Mouse (Mus musculus) layer of hippocampus, adult 9-11 months (tissue): ENCODE measurements around the gene Tom1l1.
"Not testable (repeated sequence)": the region's sequence is repeated elsewhere in the genome, so short reads cannot be mapped to it uniquely, and the experiment has no call there.

ENCODE experiments used
- DNase-seq: peaks from one replicate; pipeline ENCODE4 v3.0.0; 2022

The Tom1l1 gene

DNA sequence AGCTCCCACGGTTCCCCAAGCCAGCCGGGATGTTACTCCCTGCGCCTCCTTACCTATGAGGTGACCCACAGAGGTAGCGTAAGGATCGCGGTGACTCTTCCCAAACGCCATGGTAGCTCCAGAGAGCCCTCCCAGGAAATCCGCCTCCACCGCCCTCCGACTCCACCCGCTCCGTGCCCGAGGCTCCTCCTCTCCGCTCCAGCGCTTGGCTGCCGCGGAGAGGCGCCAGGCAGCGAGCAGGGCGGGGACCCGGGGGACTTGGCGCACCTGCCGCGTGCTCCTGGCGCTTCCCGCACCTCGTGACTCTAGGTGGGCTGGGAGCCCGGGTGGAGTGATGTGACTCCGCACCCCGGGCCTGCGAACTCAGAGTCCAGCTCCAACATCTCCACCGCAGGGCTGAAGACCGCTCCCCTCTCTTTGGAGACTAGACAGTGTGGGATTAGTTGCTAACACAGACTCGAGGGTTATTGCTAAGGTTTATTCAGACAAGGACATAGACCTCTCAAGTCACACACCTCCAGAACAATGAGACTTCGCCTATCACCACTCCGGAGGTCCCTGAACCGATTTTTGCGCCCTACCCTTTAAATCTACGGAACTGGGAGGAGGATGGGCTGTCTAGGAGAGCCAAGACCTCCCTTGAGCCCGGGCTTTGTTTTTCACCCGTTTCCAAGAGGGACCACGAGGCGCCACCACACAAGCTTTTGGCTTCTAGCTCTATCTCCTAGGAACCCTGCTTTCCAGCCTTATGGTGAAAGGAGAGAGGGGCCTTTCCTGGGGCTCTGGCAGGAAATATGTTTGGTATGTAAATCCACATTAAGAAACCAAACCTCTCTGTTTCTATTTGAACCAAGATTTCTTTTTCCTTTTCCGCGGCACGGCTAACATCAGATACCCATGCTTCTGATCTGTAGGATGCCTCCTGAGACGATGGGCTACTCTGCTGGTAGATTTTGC lies at the start of gene Tom1l1:
Gene Tom1l1 (minus strand): TSS at position 907 of the 957 bp plus-strand sequence.
- peak; percentile 78 for DNase-seq

DNA sequence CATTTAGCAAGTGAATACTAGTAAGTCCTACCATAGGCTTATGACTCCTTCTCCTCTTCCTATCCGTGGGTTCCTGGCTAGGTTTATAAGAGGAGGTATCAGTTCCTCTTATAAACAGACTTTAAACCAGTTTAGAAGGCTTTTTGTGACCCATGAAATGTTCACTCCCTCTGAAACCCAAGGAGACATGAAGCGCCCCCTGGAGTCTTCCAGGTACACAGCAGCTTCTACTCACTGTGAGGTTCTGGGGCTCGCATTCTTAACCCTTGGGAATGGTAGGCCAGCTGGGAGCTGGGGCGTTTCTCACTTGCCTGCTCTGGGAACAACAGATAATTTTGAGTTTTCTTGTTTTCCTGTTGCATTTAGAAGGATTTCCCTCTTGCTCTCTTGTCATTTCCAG lies 45.4 kb upstream of the Tom1l1 start:
- DNase-seq: no peak

DNA sequence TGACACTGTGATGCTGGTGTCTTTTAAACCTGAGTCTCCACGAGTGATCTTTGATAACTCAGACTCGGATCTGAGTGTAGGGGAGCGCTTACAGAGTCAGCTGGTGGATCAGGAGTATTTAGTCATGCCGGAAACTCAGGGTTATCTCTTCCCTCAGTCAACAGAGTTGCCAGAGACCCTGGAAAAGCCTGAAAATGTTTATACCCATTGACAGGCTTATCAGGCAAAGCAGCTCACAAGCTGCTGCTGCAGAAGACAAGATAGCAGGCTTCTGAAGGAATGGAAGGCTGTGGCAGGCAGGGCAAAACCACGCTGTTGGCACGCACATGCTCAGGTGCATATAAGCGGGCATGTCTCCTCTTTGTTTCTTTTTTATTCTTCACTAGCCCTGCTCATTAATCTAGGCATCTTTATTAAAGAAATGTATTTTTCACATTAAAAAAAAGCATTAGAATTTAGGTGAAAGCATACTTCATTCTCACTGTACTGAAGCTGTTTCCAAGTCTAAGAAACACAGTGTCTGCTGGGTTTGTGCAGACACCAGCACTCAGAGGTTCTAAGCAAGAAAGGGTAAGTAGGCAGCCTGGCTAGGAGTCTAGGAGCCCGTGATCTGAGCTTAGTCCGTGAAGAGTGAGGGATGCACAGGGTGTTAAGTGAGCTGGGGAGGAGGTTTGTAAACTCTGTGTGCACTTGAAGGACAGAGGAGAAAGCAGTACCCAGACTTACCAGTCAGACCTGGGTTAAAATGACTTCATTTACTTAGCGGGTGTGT lies 39.4 kb upstream of the Tom1l1 start:
- no peak for DNase-seq

DNA sequence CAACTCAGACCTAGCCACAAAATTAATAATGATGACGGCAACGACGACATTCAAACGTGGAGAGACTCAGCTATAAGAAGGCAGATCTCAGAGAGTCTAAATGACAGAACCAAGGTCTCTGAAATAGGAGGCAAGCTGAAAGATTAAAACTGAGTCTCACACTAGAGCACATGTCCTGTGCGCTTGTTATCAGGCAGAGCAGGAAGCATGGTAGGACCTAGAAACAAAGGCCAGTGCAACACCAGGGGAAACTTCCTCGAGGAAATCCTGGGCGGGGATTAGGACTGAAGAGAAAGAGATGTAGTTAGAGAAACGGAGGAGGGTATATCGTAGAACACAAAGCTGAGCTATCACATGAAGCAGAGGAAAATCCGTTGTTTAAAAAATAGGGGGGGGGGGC lies 38.6 kb upstream of the Tom1l1 start:
- no peak for DNase-seq

DNA sequence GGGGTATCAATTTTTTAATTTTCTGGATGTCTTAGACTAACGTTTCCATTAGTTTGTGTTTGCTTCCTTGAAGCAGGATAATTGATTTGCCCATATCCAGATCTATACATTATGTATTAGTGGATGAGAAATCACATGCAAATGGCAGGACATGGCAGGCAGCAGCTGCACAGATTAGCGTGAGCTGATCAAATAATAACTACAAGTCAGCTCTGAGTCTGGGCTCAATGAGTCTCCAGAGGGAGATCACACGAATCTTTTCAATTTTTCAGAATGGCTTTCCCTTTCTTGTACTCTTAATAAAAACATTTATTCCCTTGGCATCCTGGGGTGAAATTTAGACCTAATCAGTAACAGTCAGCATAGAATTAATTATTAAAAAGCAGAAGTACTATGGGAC lies 34.1 kb upstream of the Tom1l1 start:
- no peak for DNase-seq

DNA sequence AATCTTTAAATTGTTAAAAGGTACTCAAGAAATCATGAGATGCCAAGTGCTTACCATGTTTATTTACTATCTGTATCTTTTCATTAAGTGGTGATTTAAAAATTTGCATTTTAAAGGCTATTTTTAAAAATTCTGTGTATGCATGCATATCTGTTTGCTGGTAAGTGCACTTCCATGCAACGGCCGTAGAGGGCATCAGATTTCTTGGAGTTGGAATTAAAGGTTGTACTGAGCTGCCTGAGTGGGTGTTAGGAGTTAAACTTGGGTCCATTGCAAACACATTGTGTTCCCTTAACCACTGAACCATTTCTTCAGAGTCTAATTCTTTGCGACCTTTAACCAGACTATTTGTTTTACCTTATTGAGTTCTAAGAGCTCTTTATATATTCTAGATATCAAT lies 29.6 kb upstream of the Tom1l1 start:
- DNase-seq: no peak

DNA sequence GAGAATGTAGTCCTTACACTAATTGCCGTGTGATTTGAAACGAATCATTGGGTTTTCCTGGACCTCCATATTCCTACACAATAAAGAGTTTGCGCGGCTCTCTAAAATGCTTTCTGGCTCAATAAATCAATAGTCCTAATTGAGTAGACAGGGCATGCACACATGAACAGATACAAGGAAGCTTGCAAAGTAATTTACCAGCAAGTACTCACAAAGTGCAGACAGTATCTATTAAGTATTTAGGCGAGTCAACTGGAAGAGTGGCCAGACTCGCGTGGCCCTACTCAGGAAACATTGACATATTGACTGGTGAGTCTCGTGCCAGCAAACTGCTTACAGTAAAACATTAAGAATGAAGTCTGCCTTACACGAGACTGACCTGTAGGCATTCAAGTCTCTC lies 23.4 kb upstream of the Tom1l1 start:
- no peak for DNase-seq

DNA sequence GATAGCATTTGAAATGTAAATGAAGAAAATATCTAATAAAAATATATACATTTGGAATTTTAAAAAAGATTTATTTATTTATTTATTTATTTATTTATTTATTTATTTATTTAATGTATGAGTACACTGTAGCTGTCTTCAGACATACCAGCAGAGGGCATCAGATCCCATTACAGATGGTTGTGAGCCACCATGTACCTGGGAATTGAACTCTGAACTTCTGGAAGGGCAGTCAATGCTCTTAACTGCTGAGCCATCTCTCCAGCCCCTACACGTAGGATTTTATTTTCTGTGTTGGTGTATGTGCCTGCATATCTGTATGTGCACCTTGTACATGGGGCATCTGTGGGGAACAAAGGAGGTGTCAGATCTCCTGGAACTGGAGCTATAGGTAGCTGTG lies 19.0 kb upstream of the Tom1l1 start:
- not testable (repeated sequence) for DNase-seq

DNA sequence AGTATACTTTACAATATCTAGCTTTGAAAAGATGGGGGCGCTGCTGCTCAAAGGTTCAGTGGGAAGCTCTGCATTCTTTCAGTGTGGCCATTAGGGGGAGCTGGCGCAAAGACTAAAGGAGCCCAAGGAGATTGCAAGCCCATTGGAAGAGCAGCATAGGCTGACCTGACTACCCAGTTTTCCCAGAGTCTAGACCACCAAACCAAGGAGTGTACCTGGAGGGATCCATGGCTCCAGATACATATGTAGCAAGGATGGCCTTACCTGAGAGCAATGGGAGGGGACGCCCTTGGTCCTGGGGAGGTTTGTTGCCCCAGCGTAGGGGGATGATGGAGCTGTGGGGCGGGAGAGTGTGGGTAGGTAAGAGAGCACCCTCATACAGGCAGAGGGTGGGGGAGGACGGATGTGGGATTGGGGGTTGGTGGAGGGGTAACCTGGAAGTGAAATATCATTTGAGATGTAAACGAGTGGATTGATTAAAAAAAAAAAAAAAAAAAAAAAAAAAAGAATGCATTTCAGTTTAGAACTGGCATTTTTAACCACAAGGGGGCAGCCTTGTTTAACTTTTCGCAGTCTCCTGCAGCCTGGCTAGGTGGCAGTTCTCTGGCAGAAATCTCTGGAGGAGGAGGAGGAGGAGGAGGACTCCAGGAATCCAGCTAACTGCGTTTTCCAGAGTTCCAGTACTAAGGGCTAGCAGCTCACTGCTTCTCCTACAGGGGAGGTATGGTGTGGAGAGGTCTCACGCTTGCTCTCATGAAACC lies 9.5 kb upstream of the Tom1l1 start:
- DNase-seq: peak; percentile 57

DNA sequence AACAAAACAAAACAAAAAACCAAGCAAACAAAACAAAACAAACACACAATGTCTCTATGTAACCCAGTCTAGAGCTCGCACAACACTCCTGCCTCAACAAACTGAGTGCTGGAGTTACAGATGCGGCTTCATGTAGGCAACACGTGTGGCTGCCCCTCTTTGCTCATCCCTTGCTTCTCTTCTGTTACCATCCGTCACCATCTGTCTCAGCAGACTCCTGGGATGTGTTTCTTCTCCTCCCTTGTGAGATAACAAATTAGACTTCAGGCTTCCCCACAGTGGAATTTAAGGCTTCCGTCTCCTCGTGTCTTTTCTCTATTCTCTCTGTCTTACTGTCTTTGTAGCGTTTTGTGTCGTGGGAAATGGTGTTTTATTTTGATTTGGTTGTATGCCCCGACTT lies 7.6 kb upstream of the Tom1l1 start:
- DNase-seq: no peak

DNA sequence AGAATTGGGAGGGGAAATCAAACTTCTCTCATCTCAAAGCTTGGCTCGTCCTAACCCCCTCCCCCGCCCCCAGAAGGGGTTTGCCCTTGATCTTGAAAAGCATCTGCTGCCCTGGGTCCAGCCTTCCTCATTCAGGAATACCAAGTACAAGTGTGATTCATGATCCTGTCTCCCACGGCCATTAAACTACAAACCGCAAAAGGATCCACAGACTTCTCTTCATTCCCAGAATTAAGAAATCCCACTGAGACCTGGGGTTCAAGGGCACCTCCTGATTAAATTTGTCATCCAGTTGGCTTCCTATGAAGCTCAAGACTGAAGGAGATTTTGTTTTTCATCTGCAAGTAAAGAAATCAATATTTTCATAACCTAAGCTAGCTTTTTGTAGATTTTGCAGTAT lies 6.0 kb upstream of the Tom1l1 start:
- DNase-seq: no peak

DNA sequence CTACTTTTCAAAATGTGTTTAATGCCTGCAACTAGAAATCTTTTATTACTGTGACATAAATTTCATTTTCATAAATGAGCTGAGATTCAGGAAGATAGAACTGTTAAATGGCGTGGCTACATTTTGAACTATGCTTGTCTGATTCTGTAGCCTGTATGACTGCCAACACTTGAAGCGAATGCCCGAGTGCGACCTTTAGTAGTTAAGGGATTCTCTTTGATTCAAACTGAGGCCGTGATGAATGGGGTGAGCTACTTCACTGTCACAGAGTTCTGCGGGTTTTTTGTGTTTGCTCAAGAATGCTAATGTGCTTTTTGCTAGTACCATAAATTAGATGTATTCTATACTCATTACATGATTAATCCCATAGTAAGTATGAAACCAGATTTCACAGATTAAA lies 2.2 kb upstream of the Tom1l1 start:
- DNase-seq: no peak

DNA sequence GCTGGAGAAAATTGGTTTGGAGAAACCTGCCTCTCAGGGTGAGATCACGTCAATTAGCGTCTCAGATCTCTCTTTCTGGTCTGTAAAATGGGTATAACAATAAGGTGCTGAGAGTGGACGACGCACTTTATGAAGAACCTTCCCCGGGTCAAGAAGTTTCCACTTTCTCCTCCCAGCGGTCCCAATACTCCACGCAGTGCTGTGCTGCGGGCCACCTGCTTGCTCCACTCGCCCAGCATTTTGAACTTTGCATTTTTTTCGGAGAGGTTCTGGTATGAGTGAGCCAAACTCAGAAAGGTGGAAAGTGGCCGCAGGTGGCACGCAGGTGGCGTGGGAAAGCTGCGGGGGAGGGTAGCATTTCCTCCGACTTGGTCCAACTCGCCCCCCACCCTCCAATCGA lies 1.1 kb downstream of the Tom1l1 start:
- no peak for DNase-seq

DNA sequence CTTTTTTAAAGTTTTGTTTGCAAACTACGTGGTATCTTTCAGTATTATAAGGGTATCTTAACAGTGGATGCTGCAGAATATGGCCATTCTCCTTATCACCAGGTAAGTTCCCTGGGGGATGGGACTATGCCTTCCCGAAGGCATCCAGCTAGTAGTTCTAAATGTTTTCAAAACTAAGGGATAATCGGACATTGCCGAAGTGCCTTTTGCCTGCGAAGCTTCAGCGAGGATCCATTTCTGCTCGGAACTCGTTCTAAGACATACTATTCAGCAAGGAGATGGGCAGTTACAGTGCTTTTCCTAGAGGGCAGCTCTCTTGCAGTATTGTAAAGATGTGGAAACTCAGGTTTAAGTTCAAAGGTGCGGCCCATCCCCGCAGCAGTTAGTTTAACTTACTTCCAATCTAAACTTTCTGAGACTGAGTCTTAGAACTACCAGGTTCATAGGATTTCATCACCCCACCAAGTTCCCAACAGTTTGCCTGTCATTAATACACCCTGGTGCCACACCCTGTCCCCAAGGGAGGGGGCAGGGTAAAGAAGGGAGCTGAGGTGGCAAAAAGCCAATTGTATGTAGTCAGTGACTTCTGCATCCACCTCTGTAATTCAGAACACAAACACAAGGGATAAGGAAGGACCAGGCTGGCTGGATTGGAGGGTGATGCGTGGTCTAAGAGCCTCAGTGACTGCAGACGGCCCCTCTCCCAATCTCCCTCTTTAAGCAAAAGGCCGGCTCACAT lies 1.7 kb downstream of the Tom1l1 start:
- no peak for DNase-seq

DNA sequence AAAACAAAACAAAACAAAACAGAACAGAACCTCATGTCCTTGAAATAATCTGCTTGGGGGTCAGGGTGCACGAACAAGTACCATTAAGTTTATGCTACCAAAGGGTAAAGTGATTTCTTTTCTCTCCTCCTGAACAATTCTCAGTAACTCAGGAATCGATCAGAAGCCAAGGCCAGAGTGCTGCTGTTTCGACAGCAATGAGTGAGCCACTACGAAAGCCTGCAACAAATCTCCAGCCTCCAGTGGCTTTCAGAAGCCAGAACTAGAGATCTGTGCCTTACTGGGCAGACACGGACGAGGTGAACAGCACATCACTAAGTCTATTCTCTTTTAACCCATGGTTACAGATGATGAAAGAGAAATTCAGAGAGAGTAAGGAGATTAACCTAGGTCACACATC lies 3.0 kb downstream of the Tom1l1 start:
- DNase-seq: no peak

DNA sequence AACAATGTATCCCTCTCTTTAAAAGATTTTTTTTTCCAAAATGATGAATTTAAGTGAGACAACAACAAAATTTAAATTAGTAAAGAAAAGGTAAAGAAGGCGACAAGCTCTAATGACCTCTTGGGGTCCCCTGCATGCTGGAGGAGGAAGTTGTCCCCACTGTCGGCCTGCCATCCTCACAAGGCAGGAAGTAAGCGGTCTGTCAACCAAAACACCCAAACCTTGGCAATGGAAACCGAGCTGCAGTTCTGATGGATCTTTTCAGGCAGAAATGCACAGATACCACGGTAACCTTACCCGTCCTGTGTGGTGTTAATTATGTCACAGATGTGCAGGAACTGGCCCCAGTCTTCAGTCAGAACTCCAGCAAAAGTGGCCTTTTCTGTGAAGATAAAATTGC lies 3.4 kb downstream of the Tom1l1 start:
- DNase-seq: no peak

DNA sequence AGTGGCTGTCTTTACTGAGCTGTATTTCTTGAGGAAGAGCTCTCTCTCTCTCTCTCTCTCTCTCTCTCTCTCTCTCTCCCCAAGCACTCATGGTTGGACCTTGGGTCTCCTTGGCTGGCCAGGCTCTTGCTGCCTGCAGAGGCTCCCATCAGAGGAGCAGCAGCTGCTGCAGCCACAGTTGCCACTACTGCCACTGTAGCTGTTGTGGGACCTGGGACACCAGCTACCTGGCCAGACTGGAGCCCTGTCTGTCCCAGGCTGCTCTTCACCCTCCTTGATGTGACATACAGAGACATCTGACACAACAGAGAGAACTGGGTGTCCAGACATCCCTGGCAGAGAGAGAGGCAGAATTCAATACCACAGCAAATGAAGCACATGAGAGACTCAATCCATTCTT lies 7.0 kb downstream of the Tom1l1 start:
- no peak for DNase-seq

DNA sequence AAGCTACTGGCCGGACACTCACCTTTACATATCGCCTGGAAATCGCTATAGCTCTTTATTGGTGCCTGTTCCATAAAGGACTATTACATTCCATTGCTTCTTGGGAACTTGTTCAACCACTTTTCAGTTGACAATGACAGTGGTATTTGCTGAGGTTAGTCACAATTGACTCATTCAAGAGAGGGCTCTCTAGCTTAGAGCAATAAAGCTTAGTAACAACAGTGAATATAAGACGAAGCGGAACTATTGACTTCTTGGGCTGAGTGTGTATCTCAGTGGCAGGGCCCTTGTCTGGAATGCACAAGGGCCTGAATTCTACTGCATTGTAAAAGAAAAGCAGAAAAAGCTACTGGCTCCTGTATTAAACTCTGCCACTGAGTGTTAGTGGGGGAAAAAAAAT lies 9.6 kb downstream of the Tom1l1 start:
- DNase-seq: no peak

DNA sequence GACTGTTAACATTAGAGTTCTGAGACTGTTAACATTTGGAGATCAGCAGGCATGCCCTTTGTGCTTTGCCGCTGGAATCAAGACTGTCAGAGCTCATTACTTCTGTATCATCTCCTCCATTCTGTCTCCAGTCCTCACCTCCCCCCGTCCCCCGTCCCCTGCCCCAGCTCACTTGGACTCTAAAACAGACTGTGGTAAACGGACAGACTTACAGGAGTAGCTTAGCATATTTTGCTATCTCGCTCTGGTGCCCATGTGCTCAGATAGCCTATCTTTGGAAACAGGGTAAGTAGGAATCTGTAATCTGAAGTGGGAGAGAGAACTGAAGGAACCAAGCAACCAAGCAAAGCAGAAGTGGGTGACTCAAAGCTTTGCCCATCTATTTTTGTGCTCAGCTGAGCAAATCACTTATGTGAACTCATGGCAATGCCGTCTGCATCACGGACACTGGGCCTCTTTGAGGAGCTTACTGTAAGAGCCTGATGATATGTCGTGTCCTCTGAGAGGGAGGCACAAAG lies 10.3 kb downstream of the Tom1l1 start:
- peak; percentile 31 for DNase-seq

DNA sequence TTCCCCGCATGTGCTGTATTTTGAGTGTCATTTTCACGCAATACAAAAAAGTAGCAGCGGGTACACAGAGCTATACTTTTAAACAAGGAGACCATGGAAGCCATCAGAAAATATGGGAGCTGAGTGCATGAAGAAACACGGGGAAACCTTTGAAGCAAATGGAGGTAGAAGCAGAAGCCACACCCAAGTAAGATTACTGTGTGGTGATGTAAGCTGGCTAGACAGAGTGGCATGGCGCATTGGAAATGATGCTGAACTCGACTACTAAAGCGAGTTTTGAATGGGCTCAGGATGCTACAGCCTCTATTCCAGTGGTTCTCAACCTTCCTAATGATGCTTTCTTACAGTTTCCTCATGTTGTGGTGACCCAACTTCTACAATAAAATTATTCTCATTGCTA lies 11.1 kb downstream of the Tom1l1 start:
- DNase-seq: no peak

DNA sequence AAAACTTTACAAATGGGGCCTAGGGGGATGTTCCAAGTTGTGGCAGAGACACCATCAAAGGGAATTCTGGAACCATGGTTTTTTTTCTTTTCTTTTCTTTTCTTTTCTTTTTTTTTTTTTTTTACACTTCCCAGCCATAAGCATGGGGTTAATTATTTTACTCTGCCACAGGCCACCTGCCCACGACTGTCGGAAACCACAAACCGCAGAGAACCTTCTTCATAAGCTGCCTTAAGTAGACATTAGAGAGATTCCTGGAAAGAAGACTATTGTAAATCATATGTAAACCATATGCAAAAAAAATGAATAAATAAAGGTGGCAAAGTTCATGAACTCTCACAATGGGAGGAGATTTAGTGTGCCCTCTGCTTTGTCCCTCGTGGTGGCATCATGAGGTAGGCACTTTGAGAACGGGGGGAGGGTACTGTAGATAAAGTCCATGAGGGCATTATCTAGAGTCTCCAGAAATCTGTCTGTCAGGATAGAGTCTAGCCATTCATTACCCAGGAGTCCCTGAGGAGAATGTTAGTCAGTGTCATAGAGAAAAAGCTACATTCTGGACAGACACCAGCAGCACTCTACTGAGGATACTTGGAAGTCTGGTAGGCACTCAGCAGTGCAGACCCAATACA lies 12.6 kb downstream of the Tom1l1 start:
- DNase-seq: no peak

DNA sequence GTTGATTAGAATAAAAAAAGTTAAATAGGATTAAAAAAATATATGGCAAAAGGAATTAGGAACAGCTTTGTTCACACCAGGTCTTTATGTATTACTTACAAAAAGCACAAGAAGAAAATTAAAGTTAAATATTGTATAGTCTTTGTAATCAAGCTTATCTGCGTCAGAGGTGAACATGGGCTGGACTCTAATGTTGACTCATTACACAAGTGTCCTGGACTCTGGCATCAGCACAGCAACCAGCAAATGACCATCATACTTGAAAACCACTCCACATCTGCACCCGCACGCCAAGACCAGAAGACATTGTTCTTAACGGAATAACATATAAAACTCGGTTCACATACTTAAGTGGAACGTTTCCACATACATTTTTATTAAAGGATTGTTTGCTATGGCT lies 20.8 kb downstream of the Tom1l1 start:
- no peak for DNase-seq
